Mouse (Mus musculus) forebrain, embryonic 15.5 days (tissue): ENCODE results near the gene Gm17364. TPM values are rescaled to one million over a fixed set of nuclear protein-coding genes. Genes with fewer than 3 reads are reported as not detected.
"Not testable (repeated sequence)": the region's sequence is repeated elsewhere in the genome, so short reads cannot be mapped to it uniquely, and the experiment has no call there.

Experiments used
- ATAC-seq: fragments of 200-750 bp; cut with Nextera tagmentation; replicated peaks from 2 replicates; pipeline ENCODE4 v1.8.0; 2017; ENCODE audit warnings: mild to moderate bottlenecking, moderate TSS enrichment, moderate library complexity
- H3K27ac ChIP-seq: fragments of 300-500 bp; sonication (generic); replicated peaks from 2 replicates; pipeline ENCODE4 v1.5.1; 2015; ENCODE audit warnings: mild to moderate bottlenecking, inconsistent platforms
- H3K27me3 ChIP-seq: fragments of 300-500 bp; sonication (generic); 2 replicates; pipeline ENCODE4 v1.6.1; 2015; ENCODE audit warnings: inconsistent platforms
- H3K36me3 ChIP-seq: fragments of 300-500 bp; sonication (generic); 2 replicates; pipeline ENCODE4 v1.6.1; 2015; ENCODE audit warnings: mild to moderate bottlenecking, inconsistent platforms
- H3K4me1 ChIP-seq: fragments of 300-500 bp; sonication (generic); 2 replicates; pipeline ENCODE4 v1.6.1; 2015; ENCODE audit warnings: inconsistent platforms
- H3K4me2 ChIP-seq: fragments of 300-500 bp; sonication (generic); replicated peaks from 2 replicates; pipeline ENCODE4 v1.6.1; 2015; ENCODE audit warnings: mild to moderate bottlenecking, inconsistent platforms
- H3K4me3 ChIP-seq: fragments of 300-500 bp; sonication (generic); 2 replicates; pipeline ENCODE4 v1.5.1; 2015; ENCODE audit warnings: mild to moderate bottlenecking, inconsistent platforms
- H3K9ac ChIP-seq: fragments of 300-500 bp; sonication (generic); replicated peaks from 2 replicates; pipeline ENCODE4 v1.6.1; 2015; ENCODE audit warnings: mild to moderate bottlenecking, inconsistent platforms
- H3K9me3 ChIP-seq: fragments of 300-500 bp; sonication (generic); 2 replicates; pipeline ENCODE4 v1.6.1; 2016; ENCODE audit warnings: inconsistent platforms
- WGBS: fragments of 180-500 bp; shearing (Covaris S2); methylation state at CpG from one replicate; pipeline ENCODE4 v1.1.7; 2015; ENCODE audit warnings: mixed read lengths; 5-methylcytosine and 5-hydroxymethylcytosine counted together
- polyA plus RNA-seq: library from polyadenylated mRNA; unstranded; fragments of >200 nt; fragmentation: Nextera tagmentation; extraction: Ambion mirVana; gene quantifications from 2 replicates; pipeline ENCODE4 v1.2.1, GENCODE M21; 2015

The Gm17364 gene
- polyA plus RNA-seq, 1 experiment from 2014 or later = not detected

- no peak overlapping the region for H3K27ac ChIP-seq
- H3K27me3 ChIP-seq = no peaks in the 10 kb centered on the region
- H3K9me3 ChIP-seq = no peaks in the 10 kb centered on the region
- no peaks in the 10 kb centered on the region for H3K36me3 ChIP-seq
- no peak overlapping the region for H3K9ac ChIP-seq
- no peaks in the 10 kb centered on the region for H3K4me1 ChIP-seq
- no peak overlapping the region for H3K4me3 ChIP-seq
- ATAC-seq = peak; percentile 71
- H3K4me2 ChIP-seq = no peak overlapping the region
- WGBS = 21% methylated on average over 5 of the region's 5 CpGs
Measured at GRCm38 (mm10) chr13:41283256-41283655, 9.5 kb upstream of the Gm17364 start.

- WGBS = 74% methylated on average over 5 of the region's 5 CpGs
- H3K36me3 ChIP-seq = no peaks in the 10 kb centered on the region
- H3K27ac ChIP-seq = no peak overlapping the region
- ATAC-seq = no peak
- no peak overlapping the region for H3K4me2 ChIP-seq
- no peaks in the 10 kb centered on the region for H3K4me1 ChIP-seq
- H3K27me3 ChIP-seq = no peaks in the 10 kb centered on the region
- H3K9ac ChIP-seq = no peak overlapping the region
- no peak overlapping the region for H3K4me3 ChIP-seq
- H3K9me3 ChIP-seq = no peaks in the 10 kb centered on the region
Measured at GRCm38 (mm10) chr13:41280696-41281095, 6.9 kb upstream of the Gm17364 start.

DNA sequence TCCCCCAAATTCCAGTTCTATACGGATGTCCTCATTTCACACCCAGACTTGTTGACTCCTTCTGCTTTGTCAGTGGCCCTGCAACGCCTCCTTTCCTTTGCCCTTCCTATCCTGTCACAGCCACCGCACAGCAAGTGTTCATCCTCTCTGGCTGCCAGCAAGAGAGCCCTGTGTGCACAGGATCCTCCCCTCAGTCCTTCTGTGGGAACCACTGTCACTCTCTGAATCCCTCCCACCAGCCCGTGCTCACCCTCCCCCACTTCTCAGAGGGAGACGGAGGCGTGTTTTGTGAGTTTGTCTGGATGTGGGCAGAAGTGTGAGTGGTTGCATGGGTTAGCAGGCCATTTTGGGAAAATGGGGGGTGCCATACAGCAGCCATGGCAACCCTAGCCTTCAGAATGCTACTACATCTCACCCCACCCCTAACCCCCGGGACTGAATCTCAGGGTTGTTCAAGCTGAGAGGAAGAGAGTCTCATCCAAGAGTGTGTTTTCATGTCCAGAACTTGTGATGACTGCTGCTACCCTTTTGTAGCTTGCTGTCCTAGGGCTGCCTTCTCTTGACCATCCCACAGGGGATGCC, 5.9 kb downstream of the Gm17364 start:
- 44% methylated on average over 7 of the region's 7 CpGs for WGBS
- Histone ChIP-seq H3K4me3 (no peak overlapping the region), H3K27ac (no peak overlapping the region), H3K27me3 (no peaks in the 10 kb centered on the region), H3K36me3 (no peaks in the 10 kb centered on the region), H3K4me2 (no peak overlapping the region), H3K4me1 (no peaks in the 10 kb centered on the region), H3K9ac (no peak overlapping the region), H3K9me3 (no peaks in the 10 kb centered on the region)
- no peak for ATAC-seq

- Histone ChIP-seq H3K36me3 (no peaks in the 10 kb centered on the region), H3K9me3 (no peaks in the 10 kb centered on the region), H3K27ac (no peak overlapping the region), H3K4me1 (no peaks in the 10 kb centered on the region), H3K4me3 (no peak overlapping the region), H3K4me2 (no peak overlapping the region), H3K27me3 (no peaks in the 10 kb centered on the region), H3K9ac (no peak overlapping the region)
- WGBS = 87% methylated on average over 5 of the region's 5 CpGs
- ATAC-seq = no peak
Measured at GRCm38 (mm10) chr13:41263304-41264006, 10.3 kb downstream of the Gm17364 start.

- H3K36me3 ChIP-seq, H3K9me3 ChIP-seq, ATAC-seq, H3K9ac ChIP-seq, H3K27ac ChIP-seq, H3K4me3 ChIP-seq, H3K27me3 ChIP-seq, H3K4me2 ChIP-seq, H3K4me1 ChIP-seq: not testable (repeated sequence)
- 96% methylated on average over 8 of the region's 8 CpGs for WGBS
Measured at GRCm38 (mm10) chr13:41261617-41262016, 12.2 kb downstream of the Gm17364 start.

DNA sequence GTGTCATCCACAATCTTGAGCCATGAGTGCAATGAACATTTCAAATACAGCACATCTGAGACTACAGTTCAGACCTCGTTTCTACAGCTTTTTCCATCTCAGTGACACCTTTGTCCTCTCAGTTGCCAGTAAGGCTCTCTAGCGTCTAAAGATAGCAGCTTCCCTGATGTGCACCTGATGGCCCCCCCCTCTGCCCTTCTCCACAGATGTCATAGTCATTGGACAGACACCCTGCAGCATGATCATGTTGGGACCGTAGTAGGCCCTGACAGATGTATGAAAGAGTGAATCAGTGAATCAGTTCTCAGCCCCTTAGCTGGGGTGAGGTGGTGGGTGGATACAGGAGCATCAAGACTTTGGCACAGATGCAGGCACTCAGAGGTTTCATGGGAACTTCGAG, 15.9 kb downstream of the Gm17364 start:
- Histone ChIP-seq H3K4me1 (no peaks in the 10 kb centered on the region), H3K9ac (no peak overlapping the region), H3K9me3 (no peaks in the 10 kb centered on the region), H3K27me3 (no peaks in the 10 kb centered on the region), H3K27ac (no peak overlapping the region), H3K36me3 (no peaks in the 10 kb centered on the region), H3K4me2 (no peak overlapping the region), H3K4me3 (no peak overlapping the region)
- 87% methylated on average over 4 of the region's 4 CpGs for WGBS
- ATAC-seq = no peak

- Histone ChIP-seq H3K4me2 (no peak overlapping the region), H3K27ac (no peak overlapping the region), H3K36me3 (no peaks in the 10 kb centered on the region), H3K4me1 (no peaks in the 10 kb centered on the region), H3K9me3 (no peaks in the 10 kb centered on the region), H3K9ac (no peak overlapping the region), H3K4me3 (no peak overlapping the region), H3K27me3 (no peaks in the 10 kb centered on the region)
- 89% methylated on average over 3 of the region's 3 CpGs for WGBS
- ATAC-seq = no peak
Measured at GRCm38 (mm10) chr13:41256962-41257361, 16.8 kb downstream of the Gm17364 start.

- 0 out of 2 replicates have a peak, but pooled peaks cover 6% of the 10 kb centered on the region for H3K4me1 ChIP-seq
- H3K9ac ChIP-seq = no peak overlapping the region
- no peak for ATAC-seq
- 69% methylated on average over 5 of the region's 5 CpGs for WGBS
- H3K27me3 ChIP-seq = no peaks in the 10 kb centered on the region
- H3K36me3 ChIP-seq = no peaks in the 10 kb centered on the region
- H3K4me3 ChIP-seq = no peak overlapping the region
- no peaks in the 10 kb centered on the region for H3K9me3 ChIP-seq
- no peak overlapping the region for H3K27ac ChIP-seq
- H3K4me2 ChIP-seq = no peak overlapping the region
Measured at GRCm38 (mm10) chr13:41256126-41256525, 17.7 kb downstream of the Gm17364 start.

DNA sequence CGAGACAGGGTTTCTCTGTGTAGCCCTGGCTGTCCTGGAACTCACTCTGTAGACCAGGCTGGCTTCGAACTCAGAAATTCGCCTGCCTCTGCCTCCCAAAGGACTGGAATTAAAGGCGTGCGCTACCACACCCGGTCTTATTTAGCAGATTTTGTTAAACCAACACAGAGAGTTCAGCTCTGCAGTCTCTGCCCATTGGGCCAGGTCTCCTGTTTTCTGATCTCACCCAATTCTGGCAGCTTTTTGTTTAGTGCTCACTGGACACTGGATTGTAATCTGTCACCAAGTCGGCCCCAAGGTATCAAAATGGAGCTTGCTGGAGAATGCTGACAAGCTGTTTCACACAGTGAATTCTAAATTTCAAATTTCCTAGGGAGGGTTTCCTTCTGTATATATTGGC, 21.0 kb downstream of the Gm17364 start:
- no peak overlapping the region for H3K4me2 ChIP-seq
- no peaks in the 10 kb centered on the region for H3K36me3 ChIP-seq
- H3K27me3 ChIP-seq = no peaks in the 10 kb centered on the region
- H3K9ac ChIP-seq = no peak overlapping the region
- no peak overlapping the region for H3K4me3 ChIP-seq
- no peak for ATAC-seq
- 93% methylated on average over 7 of the region's 7 CpGs for WGBS
- 0 out of 2 replicates have a peak, but pooled peaks cover 14% of the 10 kb centered on the region for H3K4me1 ChIP-seq
- H3K9me3 ChIP-seq = no peaks in the 10 kb centered on the region
- H3K27ac ChIP-seq = no peak overlapping the region

DNA sequence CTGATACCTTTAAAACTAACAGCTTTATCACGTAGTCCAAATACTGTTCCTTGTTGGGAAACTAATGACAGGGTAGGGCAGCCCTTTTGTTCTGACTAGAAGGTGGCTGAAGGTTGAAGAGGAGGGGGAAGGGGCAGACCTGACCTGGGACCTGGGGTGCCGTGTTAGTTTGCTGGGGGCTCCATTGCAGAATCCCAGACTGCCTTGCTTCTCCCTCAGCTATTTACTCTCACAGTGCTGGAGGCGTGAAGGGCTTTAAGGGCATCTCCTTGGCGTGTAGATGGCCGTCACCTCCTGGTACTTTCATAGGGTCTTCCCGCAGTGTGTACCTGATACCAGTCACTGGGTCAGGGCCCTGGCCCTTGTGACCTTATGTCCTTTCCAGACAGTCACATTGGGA, 21.6 kb downstream of the Gm17364 start:
- Histone ChIP-seq H3K9me3 (no peaks in the 10 kb centered on the region), H3K27me3 (no peaks in the 10 kb centered on the region), H3K27ac (no peak overlapping the region), H3K4me2 (no peak overlapping the region), H3K4me1 (0 out of 2 replicates have a peak, but pooled peaks cover 14% of the 10 kb centered on the region), H3K36me3 (no peaks in the 10 kb centered on the region), H3K4me3 (no peak overlapping the region), H3K9ac (no peak overlapping the region)
- no peak for ATAC-seq
- WGBS = 83% methylated on average over 6 of the region's 6 CpGs

- H3K27me3 ChIP-seq = no peaks in the 10 kb centered on the region
- no peaks in the 10 kb centered on the region for H3K9me3 ChIP-seq
- 0 out of 2 replicates have a peak, but pooled peaks cover 14% of the 10 kb centered on the region for H3K4me1 ChIP-seq
- H3K9ac ChIP-seq = no peak overlapping the region
- H3K4me2 ChIP-seq = no peak overlapping the region
- WGBS = 84% methylated on average over 5 of the region's 5 CpGs
- H3K27ac ChIP-seq = no peak overlapping the region
- no peak overlapping the region for H3K4me3 ChIP-seq
- no peaks in the 10 kb centered on the region for H3K36me3 ChIP-seq
- no peak for ATAC-seq
Measured at GRCm38 (mm10) chr13:41251667-41252066, 22.1 kb downstream of the Gm17364 start.

- not testable (repeated sequence) for H3K27ac ChIP-seq, ATAC-seq, H3K4me3 ChIP-seq, H3K27me3 ChIP-seq, H3K9me3 ChIP-seq, H3K36me3 ChIP-seq, H3K9ac ChIP-seq
- 0 out of 2 replicates have a peak, but pooled peaks cover 14% of the 10 kb centered on the region for H3K4me1 ChIP-seq
- peak overlapping the region; percentile 76; the same call in 1 of the 2 replicates for H3K4me2 ChIP-seq
- WGBS = 93% methylated on average over 5 of the region's 5 CpGs
Measured at GRCm38 (mm10) chr13:41251232-41251631, 22.5 kb downstream of the Gm17364 start.
